Mouse (Mus musculus): ENCODE results near the gene Tns1.
"Not testable (repeated sequence)": the region's sequence is repeated elsewhere in the genome, so short reads cannot be mapped to it uniquely, and the experiment has no call there.

Tns1 gene

DNA sequence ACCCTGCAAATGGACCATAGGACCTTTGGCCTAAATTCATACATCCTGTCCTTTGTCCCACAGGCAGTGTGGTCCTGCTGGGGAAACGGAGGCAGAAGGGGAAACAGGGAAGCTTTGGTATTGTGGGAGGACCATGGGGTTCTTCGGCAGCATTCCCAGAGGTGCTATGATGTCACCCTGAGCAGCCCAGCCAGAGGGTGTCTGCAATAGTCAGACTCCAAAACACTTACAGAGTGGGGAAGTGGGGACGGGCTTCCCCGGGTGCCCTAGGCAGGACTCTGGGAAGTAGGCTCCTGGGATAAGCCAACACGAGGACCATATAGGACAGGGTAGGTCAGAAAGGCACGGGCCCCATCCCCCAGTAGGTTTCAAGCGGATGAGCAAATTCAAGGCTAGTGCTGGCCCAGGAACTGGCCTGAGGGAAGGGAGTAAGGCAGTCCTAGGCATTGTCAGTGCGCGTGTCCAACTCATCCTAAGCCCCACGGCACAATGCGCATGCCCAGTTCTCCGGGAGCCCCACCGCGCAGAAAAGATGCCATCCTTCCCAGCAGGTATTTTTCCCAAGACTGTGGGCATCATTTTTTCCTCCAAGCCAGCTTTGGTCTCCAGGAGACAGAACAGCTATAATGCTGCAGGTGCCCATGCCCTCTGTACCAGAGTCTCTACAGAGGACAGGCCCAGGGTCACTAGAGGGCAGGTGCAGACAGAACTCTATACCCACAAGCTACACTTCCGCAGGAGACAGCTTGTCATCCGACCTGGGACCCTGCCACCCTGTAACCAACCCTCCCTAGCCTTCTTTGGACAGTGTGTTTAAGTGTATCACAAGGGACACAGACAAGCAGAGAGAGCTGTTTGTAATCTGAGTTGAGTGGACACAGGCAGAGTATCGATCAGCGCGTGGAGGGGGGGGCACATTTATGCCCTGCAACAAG, 210.9 kb downstream of the Tns1 start:
- no peak for DNase-seq (ENCODE audit: low read depth, low spot score)

DNA sequence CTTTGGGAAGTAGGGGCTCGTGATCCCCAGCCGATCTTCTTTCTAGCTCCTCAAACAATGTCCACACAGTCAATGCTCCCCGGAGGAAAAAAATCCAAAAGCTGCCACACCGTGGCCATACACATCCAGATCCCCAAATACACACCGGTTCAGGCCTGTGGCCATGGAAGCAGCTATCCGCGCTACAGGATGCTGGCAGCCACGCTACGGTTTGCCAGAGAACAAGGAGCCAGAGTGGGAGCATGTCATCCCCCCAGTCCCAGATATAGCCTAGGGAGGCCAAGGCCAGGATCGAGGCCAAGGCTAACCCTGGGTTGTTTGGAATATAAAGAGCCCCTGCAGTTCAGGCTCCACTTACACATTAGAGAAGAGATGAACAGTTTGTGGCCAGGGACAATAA, 211.8 kb downstream of the Tns1 start:
- no peak for DNase-seq (ENCODE audit: low read depth, low spot score)

DNA sequence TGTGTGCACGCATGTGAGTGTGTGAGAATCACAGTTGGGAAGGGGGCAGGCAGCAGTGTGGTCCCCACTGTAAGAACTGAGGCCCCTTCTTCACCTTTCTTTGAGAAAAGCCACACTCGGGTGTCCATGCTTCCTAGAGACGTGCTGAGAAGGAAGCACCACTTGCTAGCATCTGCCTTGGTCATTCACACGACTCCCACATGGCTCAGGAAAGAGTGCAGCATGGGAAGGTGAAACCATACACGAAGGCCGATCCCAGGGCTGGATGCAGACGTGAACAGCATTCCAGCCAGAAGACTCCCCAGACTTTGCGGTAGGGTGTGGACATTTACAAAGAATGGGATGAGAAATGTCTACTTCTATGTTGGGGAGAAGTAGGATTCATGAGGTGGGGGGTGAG, 212.3 kb downstream of the Tns1 start:
- DNase-seq (ENCODE audit: low read depth, low spot score), result no peak

DNA sequence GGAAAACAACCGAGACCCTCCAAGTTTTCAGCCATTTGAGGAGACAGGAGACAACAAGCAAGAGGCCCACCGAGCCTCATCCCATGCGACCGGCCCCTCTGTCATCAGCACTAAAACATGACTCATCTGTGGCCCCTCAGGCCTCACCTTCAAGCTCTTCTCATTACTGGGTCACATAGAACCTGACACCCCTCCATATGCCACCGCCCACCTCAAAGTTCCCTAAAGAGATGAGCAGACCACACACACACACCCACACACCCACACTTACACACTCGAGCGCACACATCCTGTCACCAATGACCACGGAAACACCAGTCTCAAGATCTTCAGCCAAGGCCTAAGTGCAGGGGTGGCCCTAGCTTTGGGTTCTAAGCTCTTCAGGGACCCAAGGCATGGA, 213.5 kb downstream of the Tns1 start:
- no peak for DNase-seq (ENCODE audit: low read depth, low spot score)

DNA sequence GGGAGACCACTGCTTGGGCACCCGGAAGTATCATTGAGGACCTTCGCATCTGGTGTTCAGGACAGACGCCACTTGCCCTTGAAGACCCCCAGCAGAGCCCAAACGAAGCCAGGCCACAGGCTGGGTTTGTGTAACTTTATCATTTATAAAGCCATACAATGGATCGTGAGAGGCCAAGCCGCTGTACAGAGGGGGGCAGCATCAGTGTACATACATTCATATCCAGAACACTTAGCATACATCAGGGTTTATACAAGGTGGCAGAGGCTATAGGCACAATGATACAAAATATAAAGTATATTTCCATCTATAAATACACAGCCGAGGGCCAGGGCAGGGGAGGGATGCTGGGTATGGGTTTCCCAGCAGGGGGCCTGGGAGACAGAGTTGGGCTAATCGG, 214.1 kb downstream of the Tns1 start:
- DNase-seq (ENCODE audit: low read depth, low spot score), result no peak

DNA sequence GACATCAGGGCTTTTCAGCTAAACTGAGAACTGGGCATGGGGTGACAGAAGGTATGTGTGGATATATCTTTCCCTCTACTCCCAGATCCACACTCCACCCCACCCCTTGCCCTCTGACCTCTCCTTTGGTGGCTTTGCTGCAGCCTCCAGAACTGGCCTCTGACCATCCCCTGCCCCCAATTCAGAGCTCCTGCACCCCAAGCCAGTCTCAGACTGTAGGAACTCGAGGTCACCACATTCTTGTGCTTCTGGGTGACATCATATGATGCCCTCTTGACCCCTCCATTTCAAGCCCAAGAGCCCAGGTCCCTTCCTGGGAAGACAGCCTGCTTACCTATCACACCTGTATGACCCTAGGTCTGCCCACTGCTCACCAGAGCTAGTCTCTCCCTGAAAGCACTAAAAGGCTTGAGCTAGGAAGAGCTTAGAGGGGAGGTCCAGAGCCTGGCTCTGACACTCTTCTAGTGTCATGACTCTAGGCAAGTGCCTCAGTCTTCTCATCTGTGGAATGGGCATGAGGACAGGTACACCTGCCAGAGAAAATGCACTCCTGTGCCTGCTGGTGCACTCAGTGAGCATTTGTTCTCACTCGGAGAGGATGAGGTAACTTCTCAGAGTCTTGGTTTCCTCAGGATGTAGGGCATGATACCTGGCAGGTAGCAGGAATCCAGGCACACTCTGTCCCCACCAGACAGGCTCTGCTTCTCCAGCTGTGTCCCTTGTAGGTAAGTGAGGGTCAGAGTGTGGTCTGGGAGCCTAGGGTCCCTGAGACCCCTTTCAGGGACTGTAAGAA, 214.9 kb downstream of the Tns1 start:
- no peak for DNase-seq (ENCODE audit: low read depth, low spot score)

DNA sequence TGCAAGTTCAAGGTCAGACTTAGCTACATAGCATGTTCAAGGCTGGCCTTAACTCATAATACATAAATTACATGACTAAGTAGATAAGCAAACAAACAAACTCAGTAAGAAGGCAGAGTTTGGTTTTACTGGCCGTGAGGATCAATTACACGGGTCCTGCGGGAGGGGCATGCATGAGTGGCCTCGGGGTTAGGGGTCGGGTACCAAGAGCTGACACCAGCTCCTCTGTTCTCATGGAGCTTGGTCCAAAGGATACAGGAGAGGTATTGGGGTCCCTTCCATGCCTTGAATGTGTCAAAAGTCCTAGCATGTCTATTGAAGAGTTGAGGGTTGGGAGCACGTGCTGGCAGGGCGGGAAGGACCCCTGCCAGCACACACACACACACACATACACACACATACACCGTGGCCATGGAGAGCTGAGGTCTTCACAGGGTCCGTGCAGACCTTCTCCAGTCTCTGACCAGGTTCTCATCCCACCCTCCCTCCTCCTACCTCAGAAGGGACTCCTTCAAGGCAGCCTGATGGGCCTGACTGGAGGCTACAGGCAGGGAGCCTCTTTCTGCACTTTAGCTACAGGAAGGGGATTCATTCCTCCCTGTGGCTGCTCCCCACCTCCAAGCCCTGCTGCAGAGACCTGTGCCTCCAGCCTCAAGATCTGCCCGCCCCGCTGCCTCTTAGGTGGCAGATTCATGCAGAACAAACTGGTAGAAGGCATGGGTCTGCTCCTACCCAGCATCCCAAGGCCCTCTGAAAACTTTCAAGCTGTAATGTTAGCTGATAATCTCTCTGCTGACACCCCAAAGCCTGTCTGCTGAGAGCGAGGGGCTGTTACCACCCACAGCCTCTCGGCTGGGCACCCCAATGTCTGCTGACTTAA, 215.9 kb downstream of the Tns1 start:
- no peak for DNase-seq (ENCODE audit: low read depth, low spot score)

DNA sequence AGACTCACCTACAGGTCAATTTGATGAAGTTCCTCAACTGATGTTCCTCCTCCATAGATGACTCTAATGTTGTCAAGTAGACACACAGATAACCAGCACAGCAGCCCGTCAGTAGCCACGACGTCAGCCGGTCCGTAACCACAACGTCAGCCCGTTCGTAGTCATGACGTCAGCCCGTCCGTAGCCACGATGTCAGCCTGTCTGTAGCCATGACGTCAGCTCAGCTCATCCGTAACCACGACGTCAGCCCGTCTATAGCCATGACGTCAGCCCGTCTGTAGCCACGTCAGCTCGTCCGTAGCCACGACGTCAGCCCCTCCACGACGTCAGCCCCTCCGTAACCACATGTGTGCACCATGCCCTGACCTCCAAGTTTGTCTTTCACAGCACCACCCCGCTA, 217.1 kb downstream of the Tns1 start:
- no peak for DNase-seq (ENCODE audit: low read depth, low spot score)

DNA sequence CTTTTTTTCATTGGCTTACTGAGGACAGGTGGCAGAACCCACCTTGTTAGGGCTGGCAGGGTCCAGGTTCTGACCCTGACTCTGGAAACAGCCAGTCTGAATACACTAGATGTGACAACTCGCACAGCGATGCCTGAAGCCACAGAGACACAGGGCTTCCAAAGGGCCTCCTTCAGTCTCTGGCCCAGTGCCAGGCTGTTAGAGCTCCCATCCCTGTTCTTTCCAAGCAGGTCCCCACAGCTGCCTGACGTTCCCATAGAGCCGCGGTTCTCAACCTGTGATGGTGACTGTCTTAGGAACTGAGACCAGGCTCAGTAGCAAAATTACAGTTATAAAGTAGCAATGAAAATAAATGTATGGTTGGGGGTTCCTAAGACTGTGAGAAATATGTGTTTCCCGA, 217.9 kb downstream of the Tns1 start:
- no peak for DNase-seq (ENCODE audit: low read depth, low spot score)

DNA sequence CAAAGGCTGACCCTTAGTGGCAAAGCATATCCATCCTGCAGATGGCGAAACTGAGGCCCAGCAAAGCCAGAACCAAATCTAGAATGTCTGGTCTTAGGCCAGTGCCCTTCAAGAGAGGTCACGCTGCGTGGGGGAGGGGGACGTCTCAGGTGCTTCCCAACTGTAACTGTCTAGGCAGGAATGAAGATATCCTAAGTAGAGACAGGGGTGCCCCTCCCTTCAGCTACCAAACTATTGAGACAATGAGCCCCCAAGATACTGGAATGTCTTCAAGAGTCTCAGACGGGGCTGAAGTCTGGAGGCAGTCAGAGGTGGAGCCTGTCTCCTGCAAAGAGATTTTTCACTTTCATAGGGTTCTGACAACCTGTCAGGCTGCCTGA, 218.4 kb downstream of the Tns1 start:
- DNase-seq (ENCODE audit: low read depth, low spot score), result no peak

DNA sequence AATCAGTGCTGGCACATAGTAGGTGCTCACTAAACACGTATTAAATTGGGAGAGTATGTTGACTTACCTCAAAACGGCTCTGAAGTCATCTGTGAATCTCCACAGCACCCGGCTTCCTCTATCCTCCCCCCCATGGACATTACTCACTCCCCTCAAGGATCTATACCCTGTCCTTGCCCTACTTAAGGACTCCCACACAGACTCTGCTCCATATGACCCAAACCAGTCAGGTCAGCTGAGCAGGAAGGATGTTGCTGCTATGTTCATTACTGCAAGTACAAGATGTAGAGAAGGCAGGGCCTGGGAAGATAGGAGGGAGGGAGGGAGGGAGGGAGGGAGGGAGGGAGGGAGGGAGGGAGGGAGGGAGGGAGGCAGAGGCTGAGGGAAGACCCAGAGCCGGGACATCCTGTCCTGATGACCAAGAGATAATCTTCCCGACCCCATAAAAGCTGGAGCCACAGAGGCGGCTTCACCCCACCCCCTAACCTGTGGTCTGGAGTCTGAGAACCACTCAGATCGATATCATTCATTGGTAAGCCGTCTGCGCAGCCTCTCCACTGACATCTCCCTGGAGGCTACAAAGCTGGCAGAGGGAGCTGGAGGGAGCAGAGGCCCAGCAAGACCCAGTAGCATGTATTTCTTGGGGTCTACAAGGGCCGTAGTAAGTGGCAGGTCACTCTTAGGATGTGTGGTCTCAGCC, 219.0 kb downstream of the Tns1 start:
- no peak for DNase-seq (ENCODE audit: low read depth, low spot score)

DNA sequence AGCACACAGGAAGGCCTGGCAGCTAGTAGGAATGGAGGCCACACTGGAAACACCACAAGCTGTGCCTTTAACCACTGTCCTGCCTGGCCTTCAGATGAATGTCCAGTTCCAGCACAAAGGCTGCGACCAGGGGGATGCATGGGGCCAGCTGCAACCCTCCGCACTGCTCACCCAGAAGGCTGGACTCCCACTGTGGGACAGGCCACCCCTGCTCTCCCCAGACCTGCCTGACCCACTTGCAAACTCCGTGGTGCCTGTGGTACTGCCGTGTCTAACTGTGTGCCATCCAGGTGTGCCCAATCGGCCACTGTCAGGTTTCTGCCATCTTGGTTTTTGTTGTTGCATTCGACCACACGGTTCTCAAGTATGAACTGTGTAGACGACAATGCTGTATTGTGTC, 219.6 kb downstream of the Tns1 start:
- DNase-seq (ENCODE audit: low read depth, low spot score), result no peak

DNA sequence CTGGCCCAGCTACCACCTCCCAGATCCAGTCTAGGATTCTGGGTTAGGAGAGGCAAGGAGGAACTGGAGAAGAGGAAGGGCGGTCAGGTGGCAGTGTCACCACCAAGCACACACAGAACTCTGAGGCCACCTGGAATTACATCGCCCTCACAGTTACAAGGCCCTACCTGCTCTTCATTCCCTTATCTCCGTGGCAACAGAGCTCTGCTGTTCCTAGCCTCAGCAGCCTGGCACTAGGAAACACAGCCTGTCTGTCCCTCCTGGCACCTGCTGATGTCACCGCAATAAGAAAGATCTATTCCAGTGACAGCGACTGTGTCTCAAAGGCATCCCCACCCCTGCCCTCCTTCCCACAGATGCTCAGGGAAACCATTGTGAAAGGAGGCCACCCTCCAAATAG, 221.2 kb downstream of the Tns1 start:
- no peak for DNase-seq (ENCODE audit: low read depth, low spot score)

DNA sequence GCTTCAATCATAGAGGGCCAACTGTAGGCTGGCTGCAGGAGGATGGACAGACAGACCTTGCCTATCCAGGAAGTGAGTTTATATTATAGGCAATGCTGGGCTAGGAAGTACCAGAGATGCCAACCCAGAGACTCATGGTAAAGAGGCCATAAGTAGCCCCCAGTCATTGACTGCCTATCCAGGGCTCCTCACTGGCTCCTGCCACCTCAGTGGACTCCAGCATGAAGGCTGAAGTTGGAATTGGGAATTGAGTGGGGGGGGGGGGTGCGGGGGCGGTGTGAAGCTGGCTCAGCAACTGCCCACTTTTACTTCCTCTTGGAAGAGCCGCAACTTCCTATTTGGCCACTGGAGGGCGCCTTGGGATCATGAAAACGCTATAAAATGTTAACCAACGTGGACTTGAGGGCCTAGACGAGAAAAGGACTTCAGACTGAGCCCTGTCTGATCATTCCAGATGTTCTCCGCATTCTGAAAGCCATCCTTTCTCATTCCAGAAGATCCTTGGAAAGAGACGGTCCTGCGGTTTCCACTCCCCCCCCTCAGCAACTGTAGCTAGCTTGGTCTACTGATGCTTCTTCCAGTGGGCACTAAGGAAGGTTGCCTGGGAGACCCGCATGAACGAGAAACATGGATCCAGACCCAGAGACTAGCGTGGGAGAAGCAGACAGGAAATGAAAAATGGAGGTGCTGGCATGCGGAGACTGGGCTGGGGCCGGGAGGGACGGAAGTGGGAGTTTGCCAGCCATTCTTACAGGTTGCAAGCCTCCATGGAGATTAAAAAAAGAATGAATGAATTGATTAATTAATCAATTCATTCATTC, 221.9 kb downstream of the Tns1 start:
- peak; percentile 87 for DNase-seq (ENCODE audit: low read depth, low spot score)

DNA sequence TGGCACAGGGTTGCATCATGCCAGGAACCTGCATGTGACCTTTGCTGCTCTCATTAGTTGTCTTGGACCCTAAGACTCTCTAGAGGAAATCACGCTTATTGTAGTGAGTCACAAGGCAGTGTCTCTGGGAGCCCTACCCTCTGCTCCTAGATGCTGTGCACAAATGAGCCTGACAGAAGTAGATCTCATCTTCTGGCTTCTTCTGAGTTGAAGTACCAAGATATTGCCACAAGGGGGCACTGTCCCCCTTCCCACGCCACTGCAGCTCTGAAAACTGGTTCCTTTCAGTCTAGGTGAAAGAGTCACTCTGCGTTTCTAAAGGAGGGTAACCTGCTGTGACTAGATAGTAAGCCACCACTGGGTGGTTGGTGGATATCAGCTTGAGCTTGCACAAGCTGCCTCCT, 222.8 kb downstream of the Tns1 start:
- peak; percentile 86 for DNase-seq (ENCODE audit: low read depth, low spot score)

DNA sequence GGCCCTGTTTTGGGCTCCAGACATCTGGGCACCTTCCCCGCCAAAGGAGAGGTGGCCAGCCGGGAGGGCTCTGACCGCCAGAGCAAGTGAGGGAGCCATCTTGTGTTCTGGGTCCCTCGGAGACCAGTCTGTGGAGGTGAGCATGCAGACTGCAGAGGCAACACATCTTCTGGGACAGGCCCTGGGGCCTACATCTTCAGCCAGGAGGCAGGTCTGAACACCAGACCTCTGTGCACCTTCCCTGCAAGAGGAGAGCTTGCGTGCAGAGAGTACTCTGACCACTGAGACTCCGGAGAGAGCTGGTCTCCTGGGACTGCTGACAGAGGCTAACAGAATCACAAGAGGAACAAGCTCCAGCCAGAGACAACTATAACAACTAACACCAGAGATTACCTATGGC, 228.8 kb downstream of the Tns1 start:
- not testable (repeated sequence) for DNase-seq (ENCODE audit: low read depth, low spot score)

DNA sequence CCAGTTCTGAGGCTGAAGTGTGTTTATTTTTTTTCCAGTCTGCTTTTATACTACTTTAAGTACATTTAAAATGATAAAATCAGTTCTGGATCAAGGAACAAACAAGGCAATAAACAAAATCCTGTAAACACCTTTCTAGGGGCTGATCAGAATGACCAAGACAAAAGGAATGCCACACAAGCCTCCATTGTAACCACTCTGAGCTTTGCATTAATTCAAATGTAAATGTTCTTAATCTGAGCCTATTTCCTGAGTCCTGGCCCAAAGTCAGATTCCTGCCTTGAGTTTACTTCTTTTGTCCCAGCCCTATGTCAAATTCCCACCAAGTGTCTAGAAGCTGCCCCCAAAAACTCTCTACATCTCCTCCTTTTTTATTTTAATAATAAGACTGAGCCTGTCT, 243.5 kb downstream of the Tns1 start:
- no peak for DNase-seq (ENCODE audit: low read depth, low spot score)

DNA sequence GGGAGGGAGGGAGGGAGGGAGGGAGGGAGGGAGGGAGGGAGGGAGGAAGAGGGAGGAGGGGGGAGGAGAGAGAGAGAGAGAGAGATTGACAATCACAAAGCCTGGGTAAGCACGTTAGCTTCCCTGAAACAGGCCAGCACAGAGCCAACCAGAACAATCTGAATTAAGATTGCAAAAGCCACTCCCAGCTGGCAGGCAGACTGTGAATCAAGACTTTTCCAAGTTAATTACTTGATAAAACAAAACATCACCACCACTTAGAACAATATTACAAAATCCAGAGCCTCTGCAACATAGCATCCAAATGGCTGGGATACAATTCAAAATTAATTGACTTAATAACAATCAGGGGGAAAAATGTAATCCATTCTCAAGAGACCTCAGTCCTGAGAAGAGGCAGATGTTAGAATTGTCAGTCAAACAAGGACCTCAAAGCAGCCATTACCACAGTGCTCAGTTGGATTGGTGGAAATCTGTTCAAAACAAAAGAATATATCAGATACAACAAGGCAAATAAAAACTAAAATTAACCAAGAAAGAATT, 248.5 kb downstream of the Tns1 start:
- no peak for DNase-seq (ENCODE audit: low read depth, low spot score)

DNA sequence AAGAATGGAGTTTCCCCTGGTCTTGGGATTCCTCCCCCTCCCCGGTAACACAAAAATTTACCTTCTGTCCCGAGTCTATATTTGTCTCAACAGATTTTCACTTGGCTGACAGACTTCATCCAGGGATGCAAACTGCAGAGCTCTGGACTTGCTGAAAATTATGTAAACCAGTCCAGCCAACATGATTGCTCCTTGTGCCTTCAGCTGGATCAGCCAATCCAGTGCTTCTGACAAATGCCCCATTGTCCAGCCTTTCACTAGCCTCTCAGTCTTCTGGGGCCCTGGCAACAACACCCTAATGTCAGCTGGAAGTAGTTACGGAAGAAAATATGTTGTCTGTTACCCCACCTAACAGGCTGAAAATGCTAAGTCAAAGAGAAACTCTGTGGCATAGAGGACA, 259.9 kb downstream of the Tns1 start:
- DNase-seq (ENCODE audit: low read depth, low spot score), result no peak

DNA sequence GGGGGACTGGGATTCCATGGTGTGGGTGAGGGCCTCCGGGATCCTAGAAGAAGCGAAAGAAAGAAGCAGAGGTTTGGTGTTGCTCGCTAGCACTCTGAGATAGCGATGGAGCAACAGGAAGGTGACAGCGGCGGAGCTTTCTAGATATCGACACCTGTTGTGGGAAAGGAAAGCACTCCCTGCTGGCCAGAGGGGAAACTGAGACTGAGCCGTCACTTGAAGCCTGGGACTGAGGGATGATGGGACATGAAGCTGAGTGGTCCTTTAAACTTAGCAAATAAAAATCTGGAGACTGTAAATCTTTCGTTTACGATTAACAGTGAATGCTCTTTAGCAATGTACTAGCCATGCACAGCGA, 261.2 kb downstream of the Tns1 start:
- no peak for DNase-seq (ENCODE audit: low read depth, low spot score)
